Mouse (Mus musculus) limb, embryonic 14.5 days (tissue): ENCODE data around the gene Dennd2a. TPM values are rescaled to one million over a fixed set of nuclear protein-coding genes. Genes with fewer than 3 reads are reported as not detected.
"Not testable (repeated sequence)": the region's sequence is repeated elsewhere in the genome, so short reads cannot be mapped to it uniquely, and the experiment has no call there.

Source experiments
- ATAC-seq: fragments of 200-750 bp; cut with Nextera tagmentation; 2 replicates; pipeline ENCODE4 v1.8.0; 2017; ENCODE audit warnings: low read depth, moderate number of reproducible peaks, moderate TSS enrichment; ENCODE audit not compliant: low FRiP score
- DNase-seq: peaks from one replicate; pipeline ENCODE4 v3.0.0-alpha.2; 2015; ENCODE audit warnings: low spot score
- H3K27ac ChIP-seq: fragments of 300-500 bp; sonication (generic); replicated peaks from 2 replicates; pipeline ENCODE4 v1.5.1; 2014; ENCODE audit warnings: low read depth, mild to moderate bottlenecking, low read length, moderate library complexity, mixed read lengths
- H3K27me3 ChIP-seq: fragments of 300-500 bp; sonication (generic); 2 replicates; pipeline ENCODE4 v1.6.1; 2014; ENCODE audit warnings: low read length, mixed read lengths; ENCODE audit not compliant: control insufficient read depth, insufficient read depth
- H3K36me3 ChIP-seq: fragments of 300-500 bp; sonication (generic); 2 replicates; pipeline ENCODE4 v1.6.1; 2014; ENCODE audit warnings: mild to moderate bottlenecking, low read length, moderate library complexity, mixed read lengths; ENCODE audit not compliant: control insufficient read depth, insufficient read depth
- H3K4me1 ChIP-seq: fragments of 300-500 bp; sonication (generic); 2 replicates; pipeline ENCODE4 v1.6.1; 2014; ENCODE audit warnings: antibody characterized with exemption, low read length, mixed read lengths; ENCODE audit not compliant: control insufficient read depth, insufficient read depth
- H3K4me2 ChIP-seq: fragments of 300-500 bp; sonication (generic); replicated peaks from 2 replicates; pipeline ENCODE4 v1.6.1; 2014; ENCODE audit warnings: low read depth, mild to moderate bottlenecking, low read length, moderate library complexity; ENCODE audit not compliant: severe bottlenecking
- H3K4me3 ChIP-seq: fragments of 300-500 bp; sonication (generic); replicated peaks from 2 replicates; pipeline ENCODE4 v1.5.1; 2014; ENCODE audit warnings: low read length
- H3K9ac ChIP-seq: fragments of 300-500 bp; sonication (generic); 2 replicates; pipeline ENCODE4 v1.6.1; 2014; ENCODE audit warnings: mild to moderate bottlenecking, low read depth, low read length, moderate library complexity; ENCODE audit not compliant: severe bottlenecking
- H3K9me3 ChIP-seq: fragments of 300-500 bp; sonication (generic); 2 replicates; pipeline ENCODE4 v1.6.1; 2016; ENCODE audit warnings: low read length; ENCODE audit not compliant: control insufficient read depth
- POLR2A ChIP-seq: fragments of 200-500 bp; IDR thresholded peaks from 2 replicates; pipeline ENCODE4 v1.8.0; 2012; ENCODE audit warnings: inconsistent platforms, mild to moderate bottlenecking, moderate library complexity, borderline replicate concordance; ENCODE audit not compliant: insufficient read depth, insufficient read length; ENCODE audit errors: extremely low read depth
- WGBS: fragments of 180-500 bp; shearing (Covaris S2); extraction: QIAGEN DNeasy Blood & Tissue Kit; methylation state at CpG from one replicate; pipeline ENCODE4 v1.1.7; 2014; 5-methylcytosine and 5-hydroxymethylcytosine counted together
- polyA plus RNA-seq, 2 experiments: library from polyadenylated mRNA; depleted of rRNA in 1 of 2; stranded (reverse) in 1 of 2; unstranded in 1 of 2; fragments of >200 nt; fragmentation: Nextera tagmentation in 1 of 2; extraction: Ambion mirVana in 1 of 2; gene quantifications; 2 replicates each; pipeline versions ENCODE4 v1.2.1 to v1.2.3; 2012 to 2014

Dennd2a gene
- polyA plus RNA-seq, 2 experiments: 28.3 to 52.2 TPM

GRCm38 (mm10) chr6:39447429-39448185, 110.1 kb downstream of the Dennd2a start:
- no peak overlapping the region for H3K9ac ChIP-seq
- DNase-seq (no peak), ATAC-seq (no peak)
- no peak for TF ChIP-seq POLR2A
- no peak overlapping the region for H3K27ac ChIP-seq
- H3K36me3 ChIP-seq: no peaks in the 10 kb centered on the region
- no peaks in the 10 kb centered on the region for H3K4me1 ChIP-seq
- no peaks in the 10 kb centered on the region for H3K9me3 ChIP-seq
- H3K4me3 ChIP-seq: no peak overlapping the region
- WGBS: 47% methylated on average over 4 of the region's 4 CpGs
- no peak overlapping the region for H3K4me2 ChIP-seq
- H3K27me3 ChIP-seq: no peaks in the 10 kb centered on the region

GRCm38 (mm10) chr6:39445801-39446572, 111.7 kb downstream of the Dennd2a start:
- 28% methylated on average over 19 of the region's 19 CpGs for WGBS
- Histone ChIP-seq H3K4me2 (no peak overlapping the region), H3K27ac (no peak overlapping the region), H3K27me3 (no peaks in the 10 kb centered on the region), H3K4me1 (no peaks in the 10 kb centered on the region), H3K9ac (no peak overlapping the region), H3K9me3 (no peaks in the 10 kb centered on the region), H3K36me3 (no peaks in the 10 kb centered on the region), H3K4me3 (no peak overlapping the region)
- no peak for TF ChIP-seq POLR2A
- no peak for DNase-seq
- no peak for ATAC-seq

- H3K36me3 ChIP-seq: no peaks in the 10 kb centered on the region
- no peaks in the 10 kb centered on the region for H3K4me1 ChIP-seq
- DNase-seq (no peak), ATAC-seq (no peak)
- TF ChIP-seq POLR2A: no peak
- no peak overlapping the region for H3K4me2 ChIP-seq
- no peak overlapping the region for H3K9ac ChIP-seq
- no peaks in the 10 kb centered on the region for H3K27me3 ChIP-seq
- no peak overlapping the region for H3K4me3 ChIP-seq
- no peaks in the 10 kb centered on the region for H3K9me3 ChIP-seq
- H3K27ac ChIP-seq: no peak overlapping the region
Observed at GRCm38 (mm10) chr6:39442786-39443287, 114.8 kb downstream of the Dennd2a start.

- no peak overlapping the region for H3K4me2 ChIP-seq
- no peak for ATAC-seq
- no peak for TF ChIP-seq POLR2A
- H3K9me3 ChIP-seq: no peaks in the 10 kb centered on the region
- no peaks in the 10 kb centered on the region for H3K27me3 ChIP-seq
- no peaks in the 10 kb centered on the region for H3K4me1 ChIP-seq
- no peak overlapping the region for H3K9ac ChIP-seq
- no peak for DNase-seq
- H3K4me3 ChIP-seq: no peak overlapping the region
- no peak overlapping the region for H3K27ac ChIP-seq
- H3K36me3 ChIP-seq: no peaks in the 10 kb centered on the region
Observed at GRCm38 (mm10) chr6:39440207-39440606, 117.5 kb downstream of the Dennd2a start.

- H3K27me3 ChIP-seq, H3K4me2 ChIP-seq, H3K9me3 ChIP-seq, DNase-seq, H3K36me3 ChIP-seq, H3K4me3 ChIP-seq, ATAC-seq, H3K27ac ChIP-seq, H3K4me1 ChIP-seq, H3K9ac ChIP-seq: not testable (repeated sequence)
- 90% methylated on average over 6 of the region's 6 CpGs for WGBS
Observed at GRCm38 (mm10) chr6:39437519-39437918, 120.1 kb downstream of the Dennd2a start.
